Mouse (Mus musculus): ENCODE data around the gene Olfr1412.

The Olfr1412 gene

GRCm38 (mm10) chr1:92585479-92585878, at the start of gene Olfr1412:
Olfr1412 (plus strand) TSS chr1:92585779.
- no peak for DNase-seq (ENCODE audit: low spot score)

GRCm38 (mm10) chr1:92536972-92537371, 48.6 kb upstream of the Olfr1412 start:
- no peak for DNase-seq (ENCODE audit: low spot score)

- no peak for DNase-seq (ENCODE audit: low spot score)
Measured at GRCm38 (mm10) chr1:92539071-92539470, 46.5 kb upstream of the Olfr1412 start.

- no peak for DNase-seq (ENCODE audit: low spot score)
Measured at GRCm38 (mm10) chr1:92545929-92546328, 39.6 kb upstream of the Olfr1412 start.

- no peak for DNase-seq (ENCODE audit: low spot score)
Measured at GRCm38 (mm10) chr1:92571022-92571421, 14.6 kb upstream of the Olfr1412 start, which contains the start of gene Olfr1413. Olfr1413 (plus strand) TSS chr1:92571322.

- DNase-seq (ENCODE audit: low spot score): no peak
Measured at GRCm38 (mm10) chr1:92594111-92594510, 8.5 kb downstream of the Olfr1412 start, which contains the start of gene Olfr1411. Olfr1411 (plus strand) TSS chr1:92594411.

GRCm38 (mm10) chr1:92596019-92596418, 10.4 kb downstream of the Olfr1412 start:
- DNase-seq (ENCODE audit: low spot score): no peak

GRCm38 (mm10) chr1:92605482-92605881, 19.9 kb downstream of the Olfr1412 start, which contains the start of gene Olfr1410:
Olfr1410 (plus strand) TSS chr1:92605782.
- no peak for DNase-seq (ENCODE audit: low spot score)

- DNase-seq (ENCODE audit: low spot score): no peak
Measured at GRCm38 (mm10) chr1:92607711-92608110, 22.1 kb downstream of the Olfr1412 start.

- peak; percentile 54 for DNase-seq (ENCODE audit: low spot score)
Measured at GRCm38 (mm10) chr1:92611008-92611407, 25.4 kb downstream of the Olfr1412 start.

- no peak for DNase-seq (ENCODE audit: low spot score)
Measured at GRCm38 (mm10) chr1:92613175-92613574, 27.6 kb downstream of the Olfr1412 start.

- DNase-seq (ENCODE audit: low spot score): no peak
Measured at GRCm38 (mm10) chr1:92614516-92614915, 28.9 kb downstream of the Olfr1412 start.

- no peak for DNase-seq (ENCODE audit: low spot score)
Measured at GRCm38 (mm10) chr1:92616046-92616445, 30.5 kb downstream of the Olfr1412 start.

GRCm38 (mm10) chr1:92617488-92617887, 31.9 kb downstream of the Olfr1412 start, which contains the start of gene Olfr12:
Olfr12 (plus strand) TSS chr1:92617788.
- no peak for DNase-seq (ENCODE audit: low spot score)

GRCm38 (mm10) chr1:92618360-92618759, 32.8 kb downstream of the Olfr1412 start:
- DNase-seq (ENCODE audit: low spot score): no peak

GRCm38 (mm10) chr1:92628227-92628626, 42.6 kb downstream of the Olfr1412 start:
- DNase-seq (ENCODE audit: low spot score): no peak

GRCm38 (mm10) chr1:92632196-92632595, 46.6 kb downstream of the Olfr1412 start:
- no peak for DNase-seq (ENCODE audit: low spot score)

GRCm38 (mm10) chr1:92632948-92633347, 47.4 kb downstream of the Olfr1412 start:
- DNase-seq (ENCODE audit: low spot score): no peak

- no peak for DNase-seq (ENCODE audit: low spot score)
Measured at GRCm38 (mm10) chr1:92633726-92634125, 48.1 kb downstream of the Olfr1412 start.

- DNase-seq (ENCODE audit: low spot score): no peak
Measured at GRCm38 (mm10) chr1:92634569-92634968, 49.0 kb downstream of the Olfr1412 start.

GRCm38 (mm10) chr1:92634976-92635599, 49.5 kb downstream of the Olfr1412 start:
- no peak for DNase-seq (ENCODE audit: low spot score)

- no peak for DNase-seq (ENCODE audit: low spot score)
Measured at GRCm38 (mm10) chr1:92636015-92636414, 50.4 kb downstream of the Olfr1412 start.

- no peak for DNase-seq (ENCODE audit: low spot score)
Measured at GRCm38 (mm10) chr1:92636676-92637075, 51.1 kb downstream of the Olfr1412 start.

Measured in urinary bladder, postnatal 14 days (tissue).